Mouse (Mus musculus): Measurements from ENCODE around the gene Nr1h4. TPM values are rescaled to one million over a fixed set of nuclear protein-coding genes. Genes with fewer than 3 reads are reported as not detected.

Nr1h4 gene
- polyA plus RNA-seq, 2 experiments = 0.03 TPM; not detected in 1

- ATAC-seq (ENCODE audit: low FRiP score, low read depth) = no peak
- no peaks in the 10 kb centered on the region for H3K36me3 ChIP-seq (ENCODE audit: control insufficient read depth, insufficient read depth, low read length)
- H3K9ac ChIP-seq (ENCODE audit: low read depth, low read length, severe bottlenecking) = no peak overlapping the region
- H3K27me3 ChIP-seq (ENCODE audit: control insufficient read depth, insufficient read depth, low read length) = no peaks in the 10 kb centered on the region
- DNase-seq (ENCODE audit: low spot score) = no peak
- TF ChIP-seq POLR2A (IDR thresholded peaks at IDR 0.05; ENCODE audit: borderline replicate concordance, extremely low read depth, insufficient read depth, insufficient read length) = no peak
- no peak overlapping the region for H3K4me2 ChIP-seq (replicated peaks; ENCODE audit: low read depth, low read length, severe bottlenecking)
- no peak overlapping the region for H3K27ac ChIP-seq (replicated peaks; ENCODE audit: low read depth, low read length)
- WGBS = 98% methylated on average over 3 of the region's 3 CpGs
- peaks cover 10% of the 10 kb centered on the region; the same call in 1 of the 2 replicates for H3K4me1 ChIP-seq (ENCODE audit: control insufficient read depth, insufficient read depth, low read length)
- no peaks in the 10 kb centered on the region for H3K9me3 ChIP-seq (ENCODE audit: control insufficient read depth, low read length)
- no peak overlapping the region for H3K4me3 ChIP-seq (replicated peaks; ENCODE audit: low read length)
These were observed 91.4 kb downstream of the Nr1h4 start for GRCm38 (mm10) chr10:89441961-89442360.

DNA sequence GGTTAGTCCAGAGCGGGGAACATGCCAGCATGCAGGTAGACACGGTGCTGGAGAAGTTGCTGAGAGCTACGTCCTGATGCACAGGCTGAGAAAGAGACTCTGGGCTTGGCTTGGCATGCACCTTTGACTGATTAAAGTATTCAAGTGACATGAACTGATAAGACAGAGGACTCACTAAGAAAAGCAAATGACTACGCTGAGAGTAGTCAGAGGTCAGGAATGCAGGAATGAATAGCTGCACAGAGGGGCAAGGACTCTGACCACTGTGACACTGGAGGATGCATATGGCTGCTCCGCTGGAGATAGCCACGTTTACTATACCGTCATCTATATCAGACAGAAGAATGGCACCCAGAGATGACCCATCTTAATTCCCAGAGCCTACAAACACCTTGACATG lies 94.0 kb downstream of the Nr1h4 start:
- DNase-seq (ENCODE audit: low spot score) (no peak), ATAC-seq (ENCODE audit: low FRiP score, low read depth) (no peak)
- no peaks in the 10 kb centered on the region for H3K27me3 ChIP-seq (ENCODE audit: control insufficient read depth, insufficient read depth, low read length)
- H3K4me2 ChIP-seq (replicated peaks; ENCODE audit: low read depth, low read length, severe bottlenecking) = no peak overlapping the region
- H3K9me3 ChIP-seq (ENCODE audit: control insufficient read depth, low read length) = no peaks in the 10 kb centered on the region
- no peak overlapping the region for H3K9ac ChIP-seq (ENCODE audit: low read depth, low read length, severe bottlenecking)
- peaks cover 16% of the 10 kb centered on the region for H3K4me1 ChIP-seq (ENCODE audit: control insufficient read depth, insufficient read depth, low read length)
- 89% methylated on average over 7 of the region's 7 CpGs for WGBS
- no peak overlapping the region for H3K4me3 ChIP-seq (replicated peaks; ENCODE audit: low read length)
- no peaks in the 10 kb centered on the region for H3K36me3 ChIP-seq (ENCODE audit: control insufficient read depth, insufficient read depth, low read length)
- H3K27ac ChIP-seq (replicated peaks; ENCODE audit: low read depth, low read length) = no peak overlapping the region
- TF ChIP-seq POLR2A (IDR thresholded peaks at IDR 0.05; ENCODE audit: borderline replicate concordance, extremely low read depth, insufficient read depth, insufficient read length) = no peak

DNA sequence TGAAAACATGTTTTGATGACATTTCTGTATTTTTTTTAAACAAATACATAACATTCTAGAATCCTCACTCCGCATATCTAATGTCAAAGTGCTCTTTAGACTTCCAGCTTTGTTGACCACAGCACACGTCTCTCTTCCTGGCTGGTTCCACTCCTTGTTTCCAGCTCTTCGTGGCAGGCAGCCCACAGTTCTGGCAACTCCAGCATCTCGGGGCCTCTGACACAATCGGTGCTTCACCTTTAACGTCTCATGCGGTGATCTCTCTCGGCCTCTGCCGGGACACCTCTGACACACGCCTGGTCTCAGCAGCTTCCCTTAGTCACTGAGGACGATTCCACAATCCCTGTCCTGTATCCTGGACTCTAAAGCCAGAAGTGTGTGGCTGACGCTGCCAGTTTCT lies 95.4 kb downstream of the Nr1h4 start:
- H3K9ac ChIP-seq (ENCODE audit: low read depth, low read length, severe bottlenecking) = no peak overlapping the region
- no peaks in the 10 kb centered on the region for H3K36me3 ChIP-seq (ENCODE audit: control insufficient read depth, insufficient read depth, low read length)
- TF ChIP-seq POLR2A (IDR thresholded peaks at IDR 0.05; ENCODE audit: borderline replicate concordance, extremely low read depth, insufficient read depth, insufficient read length) = no peak
- no peak overlapping the region for H3K4me2 ChIP-seq (replicated peaks; ENCODE audit: low read depth, low read length, severe bottlenecking)
- peaks cover 11% of the 10 kb centered on the region for H3K4me1 ChIP-seq (ENCODE audit: control insufficient read depth, insufficient read depth, low read length)
- H3K4me3 ChIP-seq (replicated peaks; ENCODE audit: low read length) = no peak overlapping the region
- no peak for DNase-seq (ENCODE audit: low spot score)
- ATAC-seq (ENCODE audit: low FRiP score, low read depth) = no peak
- 0 out of 2 replicates have a peak overlapping the region, but pooled peaks have one; percentile 5 for H3K27ac ChIP-seq (replicated peaks; ENCODE audit: low read depth, low read length)
- WGBS = 82% methylated on average over 12 of the region's 12 CpGs
- H3K27me3 ChIP-seq (ENCODE audit: control insufficient read depth, insufficient read depth, low read length) = no peaks in the 10 kb centered on the region
- no peaks in the 10 kb centered on the region for H3K9me3 ChIP-seq (ENCODE audit: control insufficient read depth, low read length)

DNA sequence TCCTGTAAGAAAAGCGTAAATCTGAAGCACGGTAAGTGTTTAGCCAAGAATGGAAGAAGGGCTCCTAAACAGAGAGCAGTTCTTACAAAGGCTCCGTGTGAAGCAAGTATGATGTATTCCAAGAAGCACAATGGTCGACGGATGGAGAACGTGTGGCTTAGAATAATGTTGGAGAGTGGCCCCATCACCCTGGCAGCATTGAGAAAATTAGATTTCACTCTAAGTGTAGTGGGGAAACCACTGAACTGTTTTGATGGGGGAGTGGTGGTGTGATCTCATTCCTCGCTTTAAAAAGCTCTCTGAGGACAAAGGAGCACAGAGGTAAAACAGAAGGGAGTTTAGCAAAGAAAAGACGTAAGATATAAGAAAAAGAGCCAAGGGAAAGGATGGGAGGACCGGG lies 95.9 kb downstream of the Nr1h4 start:
- Histone ChIP-seq H3K4me1 (ENCODE audit: control insufficient read depth, insufficient read depth, low read length) (peaks cover 6% of the 10 kb centered on the region), H3K4me2 (replicated peaks; ENCODE audit: low read depth, low read length, severe bottlenecking) (no peak overlapping the region), H3K9ac (ENCODE audit: low read depth, low read length, severe bottlenecking) (no peak overlapping the region), H3K4me3 (replicated peaks; ENCODE audit: low read length) (no peak overlapping the region), H3K27ac (replicated peaks; ENCODE audit: low read depth, low read length) (0 out of 2 replicates have a peak overlapping the region, but pooled peaks have one; percentile 5), H3K36me3 (ENCODE audit: control insufficient read depth, insufficient read depth, low read length) (no peaks in the 10 kb centered on the region), H3K9me3 (ENCODE audit: control insufficient read depth, low read length) (no peaks in the 10 kb centered on the region), H3K27me3 (ENCODE audit: control insufficient read depth, insufficient read depth, low read length) (no peaks in the 10 kb centered on the region)
- WGBS = 78% methylated on average over 9 of the region's 9 CpGs
- ATAC-seq (ENCODE audit: low FRiP score, low read depth) (no peak), DNase-seq (ENCODE audit: low spot score) (no peak)
- TF ChIP-seq POLR2A (IDR thresholded peaks at IDR 0.05; ENCODE audit: borderline replicate concordance, extremely low read depth, insufficient read depth, insufficient read length) = no peak

DNA sequence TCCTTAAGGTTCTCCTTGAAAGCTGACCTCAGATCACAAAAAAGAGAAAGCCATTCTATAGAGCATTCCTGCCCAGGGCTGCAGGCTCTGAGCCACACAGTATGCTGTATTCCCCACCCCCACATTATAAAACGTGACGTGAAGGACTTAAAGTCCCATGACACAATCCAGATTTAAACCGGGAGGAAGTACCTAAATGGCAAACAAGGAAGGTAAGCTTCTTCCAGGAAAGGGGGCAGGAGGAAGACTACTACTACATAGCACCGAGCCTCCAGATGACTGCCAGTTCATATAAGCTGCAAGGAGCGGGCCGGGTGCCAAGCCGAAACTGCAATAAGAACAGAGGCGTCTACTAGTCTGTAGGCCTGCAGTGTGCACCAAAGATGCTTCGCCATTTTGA lies 97.5 kb downstream of the Nr1h4 start:
- no peak for TF ChIP-seq POLR2A (IDR thresholded peaks at IDR 0.05; ENCODE audit: borderline replicate concordance, extremely low read depth, insufficient read depth, insufficient read length)
- ATAC-seq (ENCODE audit: low FRiP score, low read depth) (peak; percentile 51; the same call in 1 of the 2 replicates), DNase-seq (ENCODE audit: low spot score) (peak; percentile 36)
- Histone ChIP-seq H3K27me3 (ENCODE audit: control insufficient read depth, insufficient read depth, low read length) (no peaks in the 10 kb centered on the region), H3K36me3 (ENCODE audit: control insufficient read depth, insufficient read depth, low read length) (peaks cover under 1% of the 10 kb centered on the region), H3K9me3 (ENCODE audit: control insufficient read depth, low read length) (no peaks in the 10 kb centered on the region), H3K4me3 (replicated peaks; ENCODE audit: low read length) (no peak overlapping the region), H3K4me2 (replicated peaks; ENCODE audit: low read depth, low read length, severe bottlenecking) (no peak overlapping the region), H3K9ac (ENCODE audit: low read depth, low read length, severe bottlenecking) (0 out of 2 replicates have a peak overlapping the region, but pooled peaks have one; percentile 4), H3K27ac (replicated peaks; ENCODE audit: low read depth, low read length) (no peak overlapping the region), H3K4me1 (ENCODE audit: control insufficient read depth, insufficient read depth, low read length) (peaks cover 6% of the 10 kb centered on the region)
- WGBS = 52% methylated on average over 9 of the region's 9 CpGs

- no peak for TF ChIP-seq POLR2A (IDR thresholded peaks at IDR 0.05; ENCODE audit: borderline replicate concordance, extremely low read depth, insufficient read depth, insufficient read length)
- H3K4me2 ChIP-seq (replicated peaks; ENCODE audit: low read depth, low read length, severe bottlenecking) = no peak overlapping the region
- H3K4me1 ChIP-seq (ENCODE audit: control insufficient read depth, insufficient read depth, low read length) = peaks cover 6% of the 10 kb centered on the region
- H3K27ac ChIP-seq (replicated peaks; ENCODE audit: low read depth, low read length) = no peak overlapping the region
- no peaks in the 10 kb centered on the region for H3K27me3 ChIP-seq (ENCODE audit: control insufficient read depth, insufficient read depth, low read length)
- H3K4me3 ChIP-seq (replicated peaks; ENCODE audit: low read length) = no peak overlapping the region
- no peak for ATAC-seq (ENCODE audit: low FRiP score, low read depth)
- no peak overlapping the region for H3K9ac ChIP-seq (ENCODE audit: low read depth, low read length, severe bottlenecking)
- no peak for DNase-seq (ENCODE audit: low spot score)
- 85% methylated on average over 12 of the region's 12 CpGs for whole genome bisulfite sequencing
- no peaks in the 10 kb centered on the region for H3K9me3 ChIP-seq (ENCODE audit: control insufficient read depth, low read length)
- peaks cover 4% of the 10 kb centered on the region for H3K36me3 ChIP-seq (ENCODE audit: control insufficient read depth, insufficient read depth, low read length)
These were observed 98.0 kb downstream of the Nr1h4 start for GRCm38 (mm10) chr10:89435413-89435812.

Data from limb, embryonic 14.5 days (tissue).